Mouse (Mus musculus) forebrain, embryonic 12.5 days (tissue): ENCODE results near the gene Kcp. TPM values are rescaled to one million over a fixed set of nuclear protein-coding genes. Genes with fewer than 3 reads are reported as not detected.

Experiments used
- ATAC-seq: fragments of 200-750 bp; cut with Nextera tagmentation; 2 replicates; pipeline ENCODE4 v1.8.0; 2017; ENCODE audit warnings: moderate TSS enrichment; ENCODE audit not compliant: low FRiP score
- H3K27ac ChIP-seq: fragments of 300-500 bp; sonication (generic); 2 replicates; pipeline ENCODE4 v1.5.1; 2016; ENCODE audit warnings: mild to moderate bottlenecking
- H3K27me3 ChIP-seq: fragments of 300-500 bp; sonication (generic); 2 replicates; pipeline ENCODE4 v1.6.1; 2016; ENCODE audit warnings: mild to moderate bottlenecking
- H3K36me3 ChIP-seq: fragments of 300-500 bp; sonication (generic); replicated peaks from 2 replicates; pipeline ENCODE4 v1.6.1; 2016; ENCODE audit warnings: mild to moderate bottlenecking
- H3K4me1 ChIP-seq: fragments of 300-500 bp; sonication (generic); 2 replicates; pipeline ENCODE4 v1.6.1; 2016
- H3K4me2 ChIP-seq: fragments of 300-500 bp; sonication (generic); 2 replicates; pipeline ENCODE4 v1.6.1; 2016; ENCODE audit warnings: mild to moderate bottlenecking, moderate library complexity
- H3K4me3 ChIP-seq: fragments of 300-500 bp; sonication (generic); replicated peaks from 2 replicates; pipeline ENCODE4 v1.5.1; 2016; ENCODE audit warnings: mild to moderate bottlenecking
- H3K9ac ChIP-seq: fragments of 300-500 bp; sonication (generic); 2 replicates; pipeline ENCODE4 v1.6.1; 2016; ENCODE audit warnings: mild to moderate bottlenecking
- H3K9me3 ChIP-seq: fragments of 300-500 bp; sonication (generic); 2 replicates; pipeline ENCODE4 v1.6.1; 2016
- WGBS: fragments of 180-500 bp; shearing (Covaris S2); methylation state at CpG from one replicate; pipeline ENCODE4 v1.1.7; 2016; 5-methylcytosine and 5-hydroxymethylcytosine counted together
- polyA plus RNA-seq: library from polyadenylated mRNA; unstranded; fragments of >200 nt; fragmentation: Nextera tagmentation; extraction: Ambion mirVana; gene quantifications from 2 replicates; pipeline ENCODE4 v1.2.1, GENCODE M21; 2016

Gene Kcp
- polyA plus RNA-seq, 1 experiment from 2014 or later, result 10.8 TPM

GRCm38 (mm10) chr6:29425118-29425517 is 82.6 kb downstream of the Kcp start:
- Histone ChIP-seq H3K27ac (no peak overlapping the region), H3K27me3 (peaks cover 7% of the 10 kb centered on the region; the same call in 1 of the 2 replicates), H3K36me3 (no peaks in the 10 kb centered on the region), H3K9me3 (no peaks in the 10 kb centered on the region), H3K9ac (no peak overlapping the region), H3K4me2 (no peak overlapping the region), H3K4me1 (no peaks in the 10 kb centered on the region), H3K4me3 (no peak overlapping the region)
- no peak for ATAC-seq
- 82% methylated on average over 8 of the region's 8 CpGs for WGBS

Other genes with a start within 250 kb of the Kcp start
- gene Hilpda, start 235.5 kb downstream of the Kcp start, polyA plus RNA-seq, result 31.3 and 32.5 TPM in 2 replicates
- 0.56 and 0.77 TPM in 2 replicates for gene Fam71f2, start 228.4 kb downstream of the Kcp start, polyA plus RNA-seq
- gene Fam71f1, start 188.8 kb downstream of the Kcp start, polyA plus RNA-seq, result not detected in 2 replicates
- gene Calu, start 159.9 kb downstream of the Kcp start, polyA plus RNA-seq, result 192 and 207 TPM in 2 replicates
- 0.23 and 0.37 TPM in 2 replicates for gene Opn1sw, start 119.5 kb downstream of the Kcp start, polyA plus RNA-seq
- gene Ccdc136, start 111.6 kb downstream of the Kcp start, polyA plus RNA-seq, result 27.2 and 29.9 TPM in 2 replicates
- 4.1 and 4.5 TPM in 2 replicates for gene Flnc, start 74.7 kb downstream of the Kcp start, polyA plus RNA-seq
- 196 and 197 TPM in 2 replicates for gene Atp6v1f, start 40.2 kb downstream of the Kcp start, polyA plus RNA-seq
- 0.37 TPM in 1 of 2 replicates, not detected in the other for gene Atp6v1fnb, start 36.5 kb downstream of the Kcp start, polyA plus RNA-seq
- gene Irf5, start 18.7 kb upstream of the Kcp start, polyA plus RNA-seq, result 0.95 and 1.3 TPM in 2 replicates
- 119 and 123 TPM in 2 replicates for gene Tnpo3, start 101.9 kb upstream of the Kcp start, polyA plus RNA-seq
- gene Tspan33, start 186.3 kb upstream of the Kcp start, polyA plus RNA-seq, result 8.6 and 9.2 TPM in 2 replicates
- 45.1 and 48.4 TPM in 2 replicates for gene Smo, start 227.6 kb upstream of the Kcp start, polyA plus RNA-seq